Mouse (Mus musculus): ENCODE results near the gene Hspa12b. TPM values are rescaled to one million over a fixed set of nuclear protein-coding genes. Genes with fewer than 3 reads are reported as not detected.

Gene Hspa12b
- total RNA-seq, 1 experiment: 1.7 TPM

DNA sequence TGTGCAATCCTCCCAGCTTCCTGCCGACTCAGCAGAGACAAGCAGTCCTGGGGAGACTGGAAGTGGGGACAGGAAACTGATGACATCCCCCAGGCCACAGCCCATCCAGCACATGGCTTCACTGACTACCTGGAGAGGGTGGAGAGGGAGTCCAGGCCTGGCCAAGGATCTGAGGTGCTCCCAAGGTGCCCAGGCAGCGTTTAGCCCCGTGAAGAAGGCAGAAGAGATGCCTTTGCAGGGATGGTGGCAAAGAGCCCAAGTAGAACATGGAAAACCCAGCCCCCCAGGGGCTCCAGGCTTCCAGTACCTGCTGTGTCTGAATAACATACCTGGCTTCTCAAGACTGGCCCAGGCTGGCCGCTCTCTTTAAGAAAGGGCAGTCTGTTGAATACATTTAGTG lies 38.5 kb upstream of the Hspa12b start:
- no peak overlapping the region for H3K27ac ChIP-seq (ENCODE audit: insufficient read depth, low read depth, low read length, poor library complexity, severe bottlenecking)
- in situ Hi-C loops (cut with MboI; ENCODE audit: low sequenced_read_pairs in 2 of 2, unreplicated experiment in 2 of 2): no loop called here
- H3K4me1 ChIP-seq (ENCODE audit: control insufficient read depth in 2 of 2, insufficient read depth in 2 of 2, low read length in 2 of 2, poor library complexity in 1 of 2): no peaks in the 10 kb centered on the region
- H3K36me3 ChIP-seq (ENCODE audit: control insufficient read depth, insufficient read depth, low read length, poor library complexity, severe bottlenecking): no peaks in the 10 kb centered on the region
- no peak for DNase-seq (ENCODE audit: low read depth, low spot score)
- H3K9me3 ChIP-seq (ENCODE audit: control insufficient read depth, insufficient read depth, low read depth, low read length): no peaks in the 10 kb centered on the region
- no peak overlapping the region for H3K9ac ChIP-seq (ENCODE audit: insufficient read depth, low read depth, low read length, poor library complexity, severe bottlenecking)
- H3K4me3 ChIP-seq (ENCODE audit: insufficient read depth in 1 of 2, low read depth in 1 of 2, low read length in 2 of 2, poor library complexity in 1 of 2, severe bottlenecking in 1 of 2): no peak overlapping the region
- TF ChIP-seq CHD2 (IDR thresholded peaks at IDR 0.05; ENCODE audit: low read depth, low read length): no peak
- no peak for TF ChIP-seq ZNF384 (IDR thresholded peaks at IDR 0.05; ENCODE audit: low read depth, low read length)
- no peak for TF ChIP-seq ZC3H11A (IDR thresholded peaks at IDR 0.05; ENCODE audit: borderline replicate concordance, low read depth, low read length)
- TF ChIP-seq HCFC1 (IDR thresholded peaks at IDR 0.05; ENCODE audit: borderline replicate concordance, insufficient read depth, low read length): no peak
- TF ChIP-seq MAFK (IDR thresholded peaks at IDR 0.05; ENCODE audit: insufficient read depth, low read depth, low read length): no peak

DNA sequence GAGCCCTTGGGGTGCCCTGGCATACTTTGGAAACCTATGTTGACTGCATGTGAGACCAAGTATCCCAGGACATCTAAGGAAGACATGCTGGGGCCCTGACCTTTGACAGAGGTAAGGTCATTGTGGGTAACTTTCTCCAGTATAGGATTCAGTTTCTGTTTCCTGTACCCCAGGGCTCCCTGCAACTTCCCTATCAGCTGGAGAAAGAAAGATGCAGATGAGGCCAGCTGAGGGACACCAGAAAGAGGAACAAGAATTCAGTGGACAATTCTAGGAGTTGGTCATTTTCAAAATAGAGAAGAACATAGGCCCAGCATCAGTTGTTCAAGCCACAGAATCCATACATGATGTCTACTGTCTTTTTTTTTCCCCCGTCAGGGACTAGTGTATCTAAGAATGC lies 37.4 kb upstream of the Hspa12b start:
- TF ChIP-seq CHD2 (IDR thresholded peaks at IDR 0.05; ENCODE audit: low read depth, low read length) (no peak), ZC3H11A (IDR thresholded peaks at IDR 0.05; ENCODE audit: borderline replicate concordance, low read depth, low read length) (no peak)
- in situ Hi-C loops (cut with MboI; ENCODE audit: low sequenced_read_pairs in 2 of 2, unreplicated experiment in 2 of 2): no loop called here
- Histone ChIP-seq H3K4me1 (ENCODE audit: control insufficient read depth in 2 of 2, insufficient read depth in 2 of 2, low read length in 2 of 2, poor library complexity in 1 of 2) (no peaks in the 10 kb centered on the region), H3K9ac (ENCODE audit: insufficient read depth, low read depth, low read length, poor library complexity, severe bottlenecking) (no peak overlapping the region), H3K4me3 (ENCODE audit: insufficient read depth in 1 of 2, low read depth in 1 of 2, low read length in 2 of 2, poor library complexity in 1 of 2, severe bottlenecking in 1 of 2) (no peak overlapping the region), H3K27ac (ENCODE audit: insufficient read depth, low read depth, low read length, poor library complexity, severe bottlenecking) (no peak overlapping the region), H3K9me3 (ENCODE audit: control insufficient read depth, insufficient read depth, low read depth, low read length) (no peaks in the 10 kb centered on the region), H3K36me3 (ENCODE audit: control insufficient read depth, insufficient read depth, low read length, poor library complexity, severe bottlenecking) (no peaks in the 10 kb centered on the region)
- DNase-seq (ENCODE audit: low read depth, low spot score): no peak

DNA sequence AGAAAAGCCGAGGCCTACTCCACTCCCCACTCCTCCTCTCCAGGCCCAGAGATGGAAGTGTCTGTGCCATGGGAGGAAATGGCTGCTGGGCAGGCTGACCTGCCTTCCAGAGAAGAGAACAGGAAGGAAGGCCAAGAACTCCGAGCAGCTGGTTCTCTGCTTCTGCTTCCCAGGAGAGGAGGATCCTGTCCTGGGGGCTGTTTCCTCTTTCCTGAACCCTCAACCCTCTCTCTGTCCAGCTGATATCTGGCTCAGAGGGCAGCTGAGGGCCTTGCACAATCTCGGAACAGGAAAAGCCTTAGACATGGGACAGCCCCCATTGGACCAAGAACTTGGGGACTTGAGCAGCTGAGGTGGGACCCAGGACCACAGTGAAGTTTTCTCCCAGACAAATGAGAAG lies 36.2 kb upstream of the Hspa12b start:
- no peak for TF ChIP-seq ZC3H11A (IDR thresholded peaks at IDR 0.05; ENCODE audit: borderline replicate concordance, low read depth, low read length)
- TF ChIP-seq HCFC1 (IDR thresholded peaks at IDR 0.05; ENCODE audit: borderline replicate concordance, insufficient read depth, low read length): no peak
- TF ChIP-seq ZNF384 (IDR thresholded peaks at IDR 0.05; ENCODE audit: low read depth, low read length): no peak
- TF ChIP-seq MAFK (IDR thresholded peaks at IDR 0.05; ENCODE audit: insufficient read depth, low read depth, low read length): no peak
- TF ChIP-seq CHD2 (IDR thresholded peaks at IDR 0.05; ENCODE audit: low read depth, low read length): no peak
- H3K9ac ChIP-seq (ENCODE audit: insufficient read depth, low read depth, low read length, poor library complexity, severe bottlenecking): no peak overlapping the region
- in situ Hi-C loops (cut with MboI; ENCODE audit: low sequenced_read_pairs in 2 of 2, unreplicated experiment in 2 of 2): no loop called here
- no peaks in the 10 kb centered on the region for H3K9me3 ChIP-seq (ENCODE audit: control insufficient read depth, insufficient read depth, low read depth, low read length)
- no peaks in the 10 kb centered on the region for H3K36me3 ChIP-seq (ENCODE audit: control insufficient read depth, insufficient read depth, low read length, poor library complexity, severe bottlenecking)
- no peak overlapping the region for H3K27ac ChIP-seq (ENCODE audit: insufficient read depth, low read depth, low read length, poor library complexity, severe bottlenecking)
- H3K4me1 ChIP-seq (ENCODE audit: control insufficient read depth in 2 of 2, insufficient read depth in 2 of 2, low read length in 2 of 2, poor library complexity in 1 of 2): 0 out of 4 replicates have a peak, but pooled peaks cover 0 to under 1% of the 10 kb centered on the region in 2 experiments
- no peak overlapping the region for H3K4me3 ChIP-seq (ENCODE audit: insufficient read depth in 1 of 2, low read depth in 1 of 2, low read length in 2 of 2, poor library complexity in 1 of 2, severe bottlenecking in 1 of 2)
- no peak for DNase-seq (ENCODE audit: low read depth, low spot score)

DNA sequence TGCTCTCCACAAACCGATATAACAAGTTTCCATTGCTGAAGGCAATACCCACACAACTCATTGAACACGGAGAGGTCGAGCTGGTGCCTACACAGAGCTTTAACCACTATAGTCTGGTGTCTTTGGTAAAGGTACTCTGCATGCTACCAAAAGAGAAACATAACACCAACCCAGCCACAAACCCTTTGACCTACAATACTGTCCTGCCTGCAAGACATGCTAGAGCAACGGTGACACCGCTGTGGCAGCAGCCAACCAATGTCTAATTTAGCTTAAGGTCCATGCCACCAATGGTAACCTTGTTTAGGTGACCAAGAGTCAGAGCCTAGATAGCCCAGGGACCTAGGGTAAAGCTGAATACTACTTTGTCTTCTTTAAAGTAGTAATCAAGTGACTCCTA lies 33.5 kb upstream of the Hspa12b start:
- TF ChIP-seq MAFK (IDR thresholded peaks at IDR 0.05; ENCODE audit: insufficient read depth, low read depth, low read length) (no peak), ZNF384 (IDR thresholded peaks at IDR 0.05; ENCODE audit: low read depth, low read length) (no peak), ZC3H11A (IDR thresholded peaks at IDR 0.05; ENCODE audit: borderline replicate concordance, low read depth, low read length) (no peak), HCFC1 (IDR thresholded peaks at IDR 0.05; ENCODE audit: borderline replicate concordance, insufficient read depth, low read length) (no peak), CHD2 (IDR thresholded peaks at IDR 0.05; ENCODE audit: low read depth, low read length) (no peak)
- H3K27ac ChIP-seq (ENCODE audit: insufficient read depth, low read depth, low read length, poor library complexity, severe bottlenecking): no peak overlapping the region
- H3K9me3 ChIP-seq (ENCODE audit: control insufficient read depth, insufficient read depth, low read depth, low read length): no peaks in the 10 kb centered on the region
- DNase-seq (ENCODE audit: low read depth, low spot score): no peak
- no peak overlapping the region for H3K4me3 ChIP-seq (ENCODE audit: insufficient read depth in 1 of 2, low read depth in 1 of 2, low read length in 2 of 2, poor library complexity in 1 of 2, severe bottlenecking in 1 of 2)
- no peaks in the 10 kb centered on the region for H3K36me3 ChIP-seq (ENCODE audit: control insufficient read depth, insufficient read depth, low read length, poor library complexity, severe bottlenecking)
- in situ Hi-C loops (cut with MboI; ENCODE audit: low sequenced_read_pairs in 2 of 2, unreplicated experiment in 2 of 2): no loop called here
- no peak overlapping the region for H3K9ac ChIP-seq (ENCODE audit: insufficient read depth, low read depth, low read length, poor library complexity, severe bottlenecking)
- H3K4me1 ChIP-seq (ENCODE audit: control insufficient read depth in 2 of 2, insufficient read depth in 2 of 2, low read length in 2 of 2, poor library complexity in 1 of 2): peaks cover 8 to 10% of the 10 kb centered on the region in 2 experiments

- H3K27ac ChIP-seq (ENCODE audit: insufficient read depth, low read depth, low read length, poor library complexity, severe bottlenecking): no peak overlapping the region; the same call in 1 of the 2 replicates
- TF ChIP-seq ZNF384 (IDR thresholded peaks at IDR 0.05; ENCODE audit: low read depth, low read length) (no peak), ZC3H11A (IDR thresholded peaks at IDR 0.05; ENCODE audit: borderline replicate concordance, low read depth, low read length) (peak; percentile 87), HCFC1 (IDR thresholded peaks at IDR 0.05; ENCODE audit: borderline replicate concordance, insufficient read depth, low read length) (no peak)
- H3K9me3 ChIP-seq (ENCODE audit: control insufficient read depth, insufficient read depth, low read depth, low read length): no peaks in the 10 kb centered on the region
- peaks cover 8 to 10% of the 10 kb centered on the region in 2 experiments for H3K4me1 ChIP-seq (ENCODE audit: control insufficient read depth in 2 of 2, insufficient read depth in 2 of 2, low read length in 2 of 2, poor library complexity in 1 of 2)
- H3K9ac ChIP-seq (ENCODE audit: insufficient read depth, low read depth, low read length, poor library complexity, severe bottlenecking): no peak overlapping the region
- DNase-seq (ENCODE audit: low read depth, low spot score): peak; percentile 66
- H3K36me3 ChIP-seq (ENCODE audit: control insufficient read depth, insufficient read depth, low read length, poor library complexity, severe bottlenecking): no peaks in the 10 kb centered on the region
- H3K4me3 ChIP-seq (ENCODE audit: insufficient read depth in 1 of 2, low read depth in 1 of 2, low read length in 2 of 2, poor library complexity in 1 of 2, severe bottlenecking in 1 of 2): no peak overlapping the region
- in situ Hi-C loops (cut with MboI; ENCODE audit: low sequenced_read_pairs in 2 of 2, unreplicated experiment in 2 of 2): no loop called here
Measured at GRCm38 (mm10) chr2:131094823-131095222, 32.3 kb upstream of the Hspa12b start.
